Mouse (Mus musculus): ENCODE measurements around the gene Cul9.

Cul9 gene

DNA sequence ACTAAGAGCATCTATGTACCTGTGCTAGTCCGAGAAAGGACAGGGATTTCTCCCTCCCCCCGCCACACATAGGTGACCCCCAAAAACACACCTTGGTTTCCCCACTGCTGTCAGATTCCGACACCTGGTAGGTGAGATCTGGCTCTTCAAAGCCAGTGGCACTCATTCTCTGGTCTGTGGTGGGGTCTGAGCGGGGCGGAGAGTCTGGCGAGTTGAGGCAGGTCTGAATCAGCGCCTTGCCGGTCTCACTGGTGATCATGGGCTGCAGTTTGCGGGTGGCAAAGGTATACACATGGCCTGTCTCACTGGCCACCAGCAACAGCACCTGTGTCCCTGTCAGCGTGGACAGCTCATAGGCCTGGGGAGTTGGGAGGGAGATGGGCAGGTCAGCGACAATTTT, 7.3 kb upstream of the Cul9 start:
- no peak for DNase-seq (ENCODE audit: low spot score in 2 of 2)

DNA sequence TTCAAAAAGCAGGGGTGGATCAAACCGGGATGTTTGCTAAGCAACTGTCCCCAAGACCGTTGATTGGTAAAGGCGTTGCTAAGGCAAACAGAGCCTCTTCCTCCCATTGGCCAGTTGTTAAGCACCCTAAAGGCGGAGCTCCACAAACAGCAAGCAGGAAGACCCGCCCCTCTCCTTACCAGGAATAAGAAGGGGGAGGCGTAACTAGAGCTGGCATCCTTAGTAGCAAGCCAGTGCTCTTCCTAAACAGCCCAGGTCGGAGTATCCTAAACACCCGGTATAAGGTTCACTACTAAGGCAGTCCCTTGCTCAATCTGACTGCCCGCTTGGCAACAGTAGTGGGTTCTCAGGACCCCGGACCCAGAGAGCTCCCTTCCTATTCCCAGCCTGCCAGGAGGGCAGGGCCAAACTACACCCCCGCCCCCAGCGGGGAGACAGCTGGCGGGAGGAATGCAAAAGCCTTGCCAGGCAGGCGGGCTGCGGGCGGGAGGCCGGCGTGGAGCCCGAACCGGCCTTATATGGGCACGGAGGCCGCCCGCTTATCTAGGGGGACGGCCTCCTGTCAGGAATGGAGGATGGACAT, 6.7 kb upstream of the Cul9 start:
- DNase-seq (ENCODE audit: low spot score in 2 of 2), result peak; percentile 56 to 68

DNA sequence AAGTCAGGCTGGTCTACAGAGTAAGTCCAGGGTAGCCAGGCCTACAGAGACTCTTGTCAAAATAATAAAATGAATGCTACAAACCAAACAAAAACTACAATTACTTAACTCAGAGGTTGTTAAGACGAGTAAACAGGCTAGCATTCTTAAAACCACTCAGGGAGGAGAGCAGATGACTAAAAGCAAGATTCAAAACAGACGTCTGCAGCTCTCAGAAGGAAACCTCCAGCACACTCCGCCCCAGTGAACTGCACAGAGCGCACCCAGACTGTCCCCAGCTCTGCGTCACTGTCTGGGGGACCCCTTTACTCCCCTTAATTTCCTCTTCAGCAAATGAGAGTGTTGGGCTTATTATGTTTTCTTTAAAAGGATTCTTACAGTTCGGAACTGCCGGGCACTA, 6.0 kb upstream of the Cul9 start:
- no peak for DNase-seq (ENCODE audit: low spot score in 2 of 2)

DNA sequence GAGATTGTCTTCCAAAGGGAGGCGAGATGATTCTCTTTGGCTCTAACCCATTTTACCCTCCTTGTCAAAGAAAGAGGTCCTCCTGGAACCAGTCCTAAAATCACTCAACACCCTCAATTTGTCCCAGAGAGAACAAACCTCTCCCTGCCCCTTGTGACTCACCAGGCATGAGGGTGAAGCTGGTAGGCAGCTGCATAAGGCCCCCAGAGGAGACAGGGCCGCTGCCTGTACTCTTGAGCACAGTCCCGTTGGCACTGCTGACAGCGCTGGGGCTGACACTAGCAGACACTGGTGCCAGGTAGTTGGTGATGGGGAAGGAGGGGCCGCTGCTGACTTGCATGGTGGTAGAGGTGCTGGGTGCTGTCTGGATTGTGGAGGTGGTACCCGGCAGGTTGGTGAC, 5.2 kb upstream of the Cul9 start:
- no peak for DNase-seq (ENCODE audit: low spot score in 2 of 2)

DNA sequence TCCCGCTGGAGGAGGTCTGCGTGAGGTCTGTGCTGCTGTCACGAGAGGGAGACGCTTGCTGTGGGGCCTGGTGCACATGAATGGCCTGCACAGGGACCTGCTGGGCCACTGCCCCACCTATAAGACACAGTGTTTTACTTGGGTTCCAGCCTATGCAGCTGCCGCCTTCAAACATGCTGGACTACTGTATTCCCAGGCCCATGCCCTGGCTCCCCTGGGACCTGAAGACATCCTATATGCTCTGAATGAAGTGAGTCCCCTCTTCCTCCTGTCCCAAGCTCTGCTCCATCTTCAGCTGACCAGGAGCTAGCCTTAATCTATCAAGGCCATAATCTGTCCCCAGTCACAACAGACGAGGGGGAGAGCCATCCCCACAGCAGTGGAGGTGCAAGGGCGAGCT, 4.7 kb upstream of the Cul9 start:
- no peak for DNase-seq (ENCODE audit: low spot score in 2 of 2)

DNA sequence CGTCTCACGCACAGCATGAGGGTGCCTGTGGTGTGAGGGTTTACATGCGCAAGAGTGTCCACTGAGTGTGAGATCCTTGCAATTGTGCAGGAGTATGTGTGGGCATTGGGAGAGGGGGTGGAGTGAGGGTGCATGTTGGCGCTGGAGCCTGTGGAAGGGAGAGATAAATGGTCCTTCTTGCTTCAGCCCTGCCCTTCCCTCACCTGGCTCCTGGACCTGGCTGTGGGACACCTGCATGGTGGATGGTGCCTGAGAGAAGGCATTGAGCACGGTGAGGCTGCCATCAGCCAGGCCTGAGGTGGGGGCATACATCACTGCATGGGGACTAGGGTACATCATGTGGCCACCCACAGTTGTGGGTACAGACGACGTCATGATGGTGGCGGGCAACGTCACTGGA, 3.5 kb upstream of the Cul9 start:
- no peak for DNase-seq (ENCODE audit: low spot score in 2 of 2)

DNA sequence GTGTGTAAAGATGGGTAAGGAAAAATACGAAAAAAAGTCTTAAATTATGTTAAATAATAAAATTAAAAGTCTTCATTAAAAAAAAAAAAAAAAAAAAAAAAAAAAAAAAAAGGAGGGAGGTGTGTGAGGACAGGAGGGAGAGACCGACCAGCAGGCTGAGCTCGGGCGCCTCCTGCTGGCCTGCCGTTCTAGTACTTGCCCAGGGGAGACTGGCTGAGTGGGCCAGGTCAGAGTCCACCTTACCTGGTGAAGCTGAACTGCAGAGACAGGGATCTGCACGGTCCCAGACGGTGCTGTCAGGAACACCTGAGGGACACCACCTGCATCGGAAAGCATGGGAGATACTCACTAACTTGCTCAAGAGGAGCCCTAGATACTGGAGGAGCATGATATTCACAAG, 3.0 kb upstream of the Cul9 start:
- no peak for DNase-seq (ENCODE audit: low spot score in 2 of 2)

- no peak for DNase-seq (ENCODE audit: low spot score in 2 of 2)
These were observed 2.6 kb upstream of the Cul9 start for GRCm38 (mm10) chr17:46548741-46549140.

DNA sequence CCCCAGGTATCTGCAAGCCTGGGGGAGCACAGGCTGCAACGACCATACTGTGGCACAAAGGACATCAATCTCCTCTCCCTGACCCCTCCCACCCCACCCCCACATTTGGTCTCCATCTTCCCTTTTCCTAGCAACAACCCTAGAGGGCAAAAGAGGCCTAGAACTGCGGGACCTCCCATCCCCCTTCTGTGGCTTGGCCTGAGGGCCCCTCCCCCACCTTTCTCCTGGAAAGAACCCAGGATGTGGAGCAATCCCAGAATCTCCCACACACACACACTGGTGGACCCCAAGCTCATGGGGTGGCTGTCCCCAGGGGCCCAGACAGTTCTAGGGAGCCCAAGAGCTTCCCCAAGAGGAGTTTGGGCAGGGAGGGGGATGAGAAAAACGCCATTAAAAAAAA, 1.7 kb upstream of the Cul9 start:
- DNase-seq (ENCODE audit: low spot score in 2 of 2), result no peak

- no peak for DNase-seq (ENCODE audit: low spot score in 2 of 2)
These were observed 807 bp upstream of the Cul9 start for GRCm38 (mm10) chr17:46546995-46547394.

- no peak for DNase-seq (ENCODE audit: low spot score in 2 of 2)
These were observed 403 bp upstream of the Cul9 start for GRCm38 (mm10) chr17:46546591-46546990.

GRCm38 (mm10) chr17:46543661-46544060, 2.5 kb downstream of the Cul9 start:
- DNase-seq (ENCODE audit: low spot score in 2 of 2), result no peak

DNA sequence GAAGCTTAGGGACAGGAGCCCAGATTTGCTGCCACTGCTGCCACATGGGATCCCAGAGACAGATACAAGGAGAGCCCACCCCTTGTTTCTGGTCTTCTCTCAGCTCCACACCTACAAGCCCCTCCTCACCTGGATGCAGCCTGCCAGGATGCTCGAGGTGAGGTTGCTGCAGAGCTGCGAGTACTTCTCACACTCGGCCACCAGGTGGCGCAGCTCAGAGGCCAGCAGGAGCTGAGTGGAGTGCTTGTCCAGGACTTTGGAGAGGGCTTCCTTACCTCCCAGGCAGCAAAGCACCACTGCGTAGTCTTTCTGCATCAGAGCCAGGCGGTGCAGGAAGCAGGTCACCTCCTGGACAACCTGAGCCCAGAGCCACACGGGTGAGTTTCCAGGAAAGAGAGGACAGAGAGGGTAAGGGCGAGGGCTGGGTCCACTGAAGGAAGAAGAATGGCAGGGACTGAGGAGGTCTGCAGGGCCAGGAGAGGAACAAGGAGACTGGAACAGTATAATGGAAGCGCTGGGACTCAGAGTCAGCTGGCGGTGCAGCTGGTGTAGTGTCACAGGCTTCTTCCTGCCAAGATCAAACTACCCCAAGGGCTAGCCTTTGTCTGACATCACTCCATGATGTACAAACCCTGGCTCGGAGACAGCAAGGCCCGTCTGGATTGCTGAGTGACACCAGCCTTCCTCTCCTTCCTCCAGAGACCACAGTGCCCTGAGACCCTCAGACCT, 20.4 kb downstream of the Cul9 start:
- DNase-seq (ENCODE audit: low spot score in 2 of 2), result peak; percentile 26 to 41

GRCm38 (mm10) chr17:46525065-46525464, 21.1 kb downstream of the Cul9 start:
- DNase-seq (ENCODE audit: low spot score in 2 of 2), result no peak

- DNase-seq (ENCODE audit: low spot score in 2 of 2), result no peak
These were observed 24.1 kb downstream of the Cul9 start for GRCm38 (mm10) chr17:46521963-46522668.

DNA sequence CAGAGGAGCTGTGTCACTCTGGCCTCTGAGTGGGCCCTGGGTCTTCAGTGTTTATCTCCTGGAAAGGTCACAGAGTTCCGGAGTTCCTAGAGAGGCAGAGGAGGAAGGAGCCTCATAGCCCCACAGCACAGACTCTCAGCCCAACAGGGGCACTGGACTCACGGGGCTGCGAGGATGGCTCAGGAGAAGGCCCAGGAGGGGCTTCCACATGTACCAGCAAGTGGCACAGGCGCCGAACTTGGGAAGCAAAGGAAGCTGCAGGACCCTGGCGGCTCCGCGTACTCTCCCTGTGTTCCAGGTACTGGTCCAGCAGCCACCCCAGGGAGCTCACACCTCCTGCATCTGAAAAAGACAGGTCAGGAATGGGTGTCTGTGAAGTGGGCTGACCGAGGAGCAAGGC, 25.0 kb downstream of the Cul9 start:
- no peak for DNase-seq (ENCODE audit: low spot score in 2 of 2)

DNA sequence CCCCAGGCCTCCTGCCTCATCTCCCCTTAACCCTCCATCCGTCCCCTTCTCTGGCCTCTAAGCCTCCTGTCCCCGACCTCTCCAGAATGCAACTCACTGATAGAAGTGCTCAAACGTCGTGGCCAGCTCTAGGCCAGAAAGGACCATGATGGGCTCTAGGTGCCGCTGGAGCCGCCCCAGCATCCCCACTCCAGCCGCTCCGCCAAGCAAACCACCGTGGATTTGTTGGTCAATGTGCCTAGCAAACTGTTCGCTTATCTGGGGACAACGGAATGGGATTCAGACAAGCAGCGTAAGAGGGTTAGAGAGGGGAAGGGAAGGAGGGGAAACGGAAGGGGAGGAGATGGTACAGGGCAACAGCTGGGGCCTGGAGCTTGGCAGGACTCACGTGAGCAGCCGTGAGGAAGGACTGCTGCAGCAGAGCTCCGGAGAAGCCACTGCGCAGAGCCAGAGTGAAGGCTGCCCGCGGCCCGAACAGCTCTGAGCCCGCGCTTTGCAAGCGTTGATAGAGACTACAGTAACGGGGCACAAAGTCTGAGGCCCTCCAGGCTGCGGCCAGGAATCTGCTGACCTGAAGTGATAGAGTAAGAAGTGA, 25.7 kb downstream of the Cul9 start:
- no peak for DNase-seq (ENCODE audit: low spot score in 2 of 2)

DNA sequence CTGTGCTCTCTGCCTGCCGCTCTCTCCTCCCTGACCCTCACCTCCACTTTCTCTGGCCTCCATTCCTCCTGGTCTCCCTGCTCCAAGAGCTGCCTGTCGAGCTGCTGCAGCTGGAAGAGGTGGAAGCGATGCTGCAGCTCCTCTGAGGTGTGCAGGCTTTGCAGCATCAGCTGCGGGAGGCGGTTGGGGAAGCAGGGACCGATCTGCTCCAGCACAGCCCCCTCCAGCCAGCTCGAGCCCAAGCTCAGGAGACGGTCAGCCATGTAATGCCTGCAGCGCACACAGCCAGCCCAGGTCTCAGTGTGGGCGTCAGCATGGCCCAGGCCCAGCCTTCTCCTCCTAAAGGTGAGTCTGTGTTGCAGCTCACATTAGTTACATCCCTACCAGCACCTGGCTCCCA, 26.2 kb downstream of the Cul9 start:
- DNase-seq (ENCODE audit: low spot score in 2 of 2), result no peak

GRCm38 (mm10) chr17:46513329-46513728, 32.9 kb downstream of the Cul9 start:
- DNase-seq (ENCODE audit: low spot score in 2 of 2), result no peak

DNA sequence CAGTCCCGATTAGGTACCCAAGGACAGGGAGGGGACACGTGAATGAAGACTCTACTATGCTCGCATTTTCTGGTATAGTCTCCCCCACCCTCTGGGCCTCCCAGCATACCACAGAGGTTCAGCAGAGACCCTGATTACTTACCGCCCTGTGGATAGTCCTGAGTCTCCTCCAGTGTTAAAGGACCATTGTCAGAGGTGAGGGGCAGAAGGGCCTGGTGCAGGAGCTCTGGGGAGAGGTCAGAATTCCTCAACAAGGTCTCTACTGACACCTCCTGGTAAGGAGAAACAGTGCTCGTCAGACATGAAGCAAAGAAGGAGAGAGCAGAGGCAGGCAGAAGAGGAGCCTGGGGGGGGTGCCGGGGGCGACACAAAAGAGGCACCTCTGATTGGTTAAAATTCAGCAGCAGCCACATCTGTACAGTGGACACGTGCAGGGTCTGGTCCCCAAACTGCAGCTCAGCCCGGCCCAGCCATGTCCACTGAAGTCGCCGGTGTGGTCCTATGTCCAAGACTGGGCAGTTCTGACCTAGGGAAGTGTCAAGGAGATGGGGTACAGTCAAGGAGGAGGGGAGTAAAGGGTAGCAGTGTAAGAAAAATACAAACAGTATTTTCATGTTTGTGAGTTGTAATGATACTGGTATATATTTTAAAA, 35.0 kb downstream of the Cul9 start:
- no peak for DNase-seq (ENCODE audit: low spot score in 2 of 2)

DNA sequence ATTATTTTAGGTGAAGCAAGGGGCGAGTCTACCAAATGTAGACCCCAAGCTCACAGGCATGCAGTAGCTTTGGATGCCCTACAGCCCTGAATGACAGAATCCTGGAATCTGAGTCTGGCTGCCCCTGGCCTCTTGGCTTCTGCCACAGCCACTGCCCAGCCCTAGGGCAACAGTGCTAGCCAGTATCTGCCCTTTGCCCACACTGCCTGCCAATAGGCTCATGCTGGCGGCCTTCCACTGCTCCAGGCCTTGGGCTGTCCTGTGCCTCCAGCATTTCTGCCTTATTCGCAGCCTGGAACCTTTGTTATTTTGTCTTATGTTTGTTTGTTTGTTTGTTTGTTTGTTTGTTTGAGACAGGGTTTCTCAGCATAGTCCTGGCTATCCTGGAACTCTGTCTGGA, 40.6 kb downstream of the Cul9 start:
- DNase-seq (ENCODE audit: low spot score in 2 of 2), result no peak
